Mouse (Mus musculus) small intestine, adult 2 months (tissue): ENCODE measurements around the gene Gm20388.
A peak's percentile ranks its signal among the peaks of the same experiment; 100 is the strongest.

ENCODE experiments used
- CTCF ChIP-seq: fragments of 200-500 bp; IDR thresholded peaks from 2 replicates; pipeline ENCODE4 v1.5.1; 2012; ENCODE audit warnings: low read depth, mild to moderate bottlenecking, control low read depth, inconsistent platforms, low read length, moderate library complexity, mixed read lengths; ENCODE audit not compliant: insufficient replicate concordance, insufficient read length; ENCODE audit errors: extremely low read depth
- POLR2A ChIP-seq: fragments of 200-500 bp; IDR thresholded peaks from 2 replicates; pipeline ENCODE4 v1.6.1; 2012; ENCODE audit warnings: low read depth, mild to moderate bottlenecking, control low read depth, inconsistent platforms, low read length, moderate library complexity

GRCm38 (mm10) chr8:123290166-123290565 is 3379.5 kb downstream of the Gm20388 start:
- TF ChIP-seq CTCF (peak; percentile 65; the same call in 1 of the 2 replicates), POLR2A (no peak)
